Mouse (Mus musculus) lung, adult 2 months (tissue): ENCODE data around the gene Sec31b.

Experiments used
- CTCF ChIP-seq: fragments of 200-500 bp; IDR thresholded peaks from 2 replicates; pipeline ENCODE4 v1.5.1; 2011; ENCODE audit warnings: mild to moderate bottlenecking, low read length, control low read depth; ENCODE audit not compliant: insufficient read depth
- POLR2A ChIP-seq: fragments of 200-500 bp; IDR thresholded peaks from 2 replicates; pipeline ENCODE4 v1.6.1; 2011; ENCODE audit warnings: low read depth, mild to moderate bottlenecking, control low read depth, low read length, borderline replicate concordance; ENCODE audit errors: extremely low read depth

GRCm38 (mm10) chr19:44554861-44555590 is 9.4 kb upstream of the Sec31b start, which contains the start of gene Ndufb8:
- TF ChIP-seq POLR2A (peak; percentile 88; the same call in 1 of the 2 replicates), CTCF (no peak)
